Mouse (Mus musculus) thymus, adult 2 months (tissue): ENCODE measurements around the gene Foxa1.

Experiments used
- CTCF ChIP-seq: fragments of 200-500 bp; IDR thresholded peaks from 2 replicates; pipeline ENCODE4 v1.5.1; 2012; ENCODE audit warnings: mild to moderate bottlenecking, control low read depth, low read length, moderate library complexity, borderline replicate concordance; ENCODE audit not compliant: control insufficient read depth, poor library complexity, insufficient read depth; ENCODE audit errors: extremely low read depth
- POLR2A ChIP-seq: fragments of 200-500 bp; IDR thresholded peaks from 2 replicates; pipeline ENCODE4 v1.6.1; 2012; ENCODE audit warnings: mild to moderate bottlenecking, low read length, control low read depth, moderate library complexity; ENCODE audit not compliant: control insufficient read depth, poor library complexity, insufficient read depth; ENCODE audit errors: extremely low read depth

GRCm38 (mm10) chr12:57572415-57572814, 25.7 kb upstream of the Foxa1 start:
- TF ChIP-seq CTCF = no peak
- TF ChIP-seq POLR2A = no peak
